Mouse (Mus musculus) olfactory bulb, adult 2 months (tissue): ENCODE measurements at regions not wholly inside any gene's neighbourhood (a gene's known extent, or its start where the extent isn't known, plus 50 kb on each side); places are given as distances from the start of the nearest gene placed in this dataset.

Experiments
- H3K27ac ChIP-seq: fragments of 200-500 bp; 2 replicates; pipeline ENCODE4 v1.5.1; 2012; ENCODE audit warnings: low read depth, low read length; ENCODE audit not compliant: insufficient read depth
- H3K4me1 ChIP-seq: fragments of 200-500 bp; 2 replicates; pipeline ENCODE4 v1.6.1; 2012; ENCODE audit warnings: low read length; ENCODE audit not compliant: control insufficient read depth, insufficient read depth
- H3K4me3 ChIP-seq: fragments of 200-500 bp; 2 replicates; pipeline ENCODE4 v1.5.1; 2012; ENCODE audit warnings: mild to moderate bottlenecking, low read depth, low read length, moderate library complexity; ENCODE audit not compliant: insufficient read depth
- CTCF ChIP-seq: fragments of 200-500 bp; IDR thresholded peaks from 2 replicates; pipeline ENCODE4 v1.5.1; 2012; ENCODE audit warnings: low read depth, mild to moderate bottlenecking, low read length, moderate library complexity; ENCODE audit not compliant: insufficient read depth
- POLR2A ChIP-seq: fragments of 200-500 bp; IDR thresholded peaks from 2 replicates; pipeline ENCODE4 v1.6.1; 2012; ENCODE audit warnings: mild to moderate bottlenecking, low read depth, low read length, moderate library complexity; ENCODE audit not compliant: insufficient read depth
- WGBS: fragments of 180-500 bp; shearing (Covaris S2); methylation state at CpG from one replicate; pipeline ENCODE4 v1.1.7; 2018; 5-methylcytosine and 5-hydroxymethylcytosine counted together

GRCm38 (mm10) chr9:91073366-91074174, 288.6 kb upstream of the Zic4 start:
- H3K4me3 ChIP-seq = no peak overlapping the region
- TF ChIP-seq CTCF (no peak), POLR2A (no peak)
- WGBS = 15% methylated on average over 4 of the region's 4 CpGs

GRCm38 (mm10) chr9:91074175-91074480, 288.1 kb upstream of the Zic4 start:
- H3K4me3 ChIP-seq = no peak overlapping the region
- WGBS = 42% methylated on average over 5 of the region's 5 CpGs
- 0 out of 2 replicates have a peak, but pooled peaks cover 2% of the 10 kb centered on the region for H3K4me1 ChIP-seq
- TF ChIP-seq POLR2A (no peak), CTCF (no peak)
- H3K27ac ChIP-seq = no peak overlapping the region

More at GRCm38 (mm10) chr9:91073366-91074174, 288.6 kb upstream of the Zic4 start:
- Histone ChIP-seq H3K27ac (no peak overlapping the region), H3K4me1 (0 out of 2 replicates have a peak, but pooled peaks cover 2% of the 10 kb centered on the region)

GRCm38 (mm10) chr9:91077490-91077889, 284.7 kb upstream of the Zic4 start:
- Histone ChIP-seq H3K4me3 (no peak overlapping the region), H3K4me1 (no peaks in the 10 kb centered on the region), H3K27ac (no peak overlapping the region)
- TF ChIP-seq CTCF (no peak), POLR2A (no peak)
- 50% methylated on average over 1 of the region's 1 CpGs for WGBS

GRCm38 (mm10) chr9:91083791-91084190, 278.4 kb upstream of the Zic4 start:
- 31% methylated on average over 1 of the region's 1 CpGs for WGBS
- no peak for TF ChIP-seq POLR2A
- TF ChIP-seq CTCF = no peak

GRCm38 (mm10) chr9:91085923-91086322, 276.3 kb upstream of the Zic4 start:
- no peaks in the 10 kb centered on the region for H3K4me1 ChIP-seq
- TF ChIP-seq POLR2A = no peak
- WGBS = 95% methylated on average over 3 of the region's 3 CpGs
- H3K27ac ChIP-seq = no peak overlapping the region
- no peak overlapping the region for H3K4me3 ChIP-seq

More at GRCm38 (mm10) chr9:91083791-91084190, 278.4 kb upstream of the Zic4 start:
- Histone ChIP-seq H3K4me3 (no peak overlapping the region), H3K27ac (no peak overlapping the region), H3K4me1 (no peaks in the 10 kb centered on the region)

- no peaks in the 10 kb centered on the region for H3K4me1 ChIP-seq
- no peak overlapping the region for H3K4me3 ChIP-seq
- H3K27ac ChIP-seq = no peak overlapping the region
- WGBS = 73% methylated on average over 2 of the region's 2 CpGs
- TF ChIP-seq POLR2A = no peak
- no peak for TF ChIP-seq CTCF
Measured at GRCm38 (mm10) chr9:91089348-91089747, 272.9 kb upstream of the Zic4 start.

GRCm38 (mm10) chr9:91091421-91092050, 270.7 kb upstream of the Zic4 start:
- TF ChIP-seq CTCF (no peak), POLR2A (no peak)
- Histone ChIP-seq H3K4me1 (no peaks in the 10 kb centered on the region), H3K27ac (no peak overlapping the region), H3K4me3 (no peak overlapping the region)
- WGBS = 97% methylated on average over 1 of the region's 1 CpGs

GRCm38 (mm10) chr9:91101614-91102407, 260.4 kb upstream of the Zic4 start:
- no peak overlapping the region for H3K4me3 ChIP-seq
- TF ChIP-seq POLR2A (no peak), CTCF (no peak)
- WGBS = 46% methylated on average over 1 of the region's 1 CpGs
- H3K4me1 ChIP-seq = no peaks in the 10 kb centered on the region
- H3K27ac ChIP-seq = 0 out of 2 replicates have a peak overlapping the region, but pooled peaks have one; percentile 57
